Comparison of ENCODE assay signal across 8 mouse cellular contexts in genomic region chr19:47291307-47292080, GRCm38 (mm10).
DNase-seq lines count a peak whose midpoint lies in the region; ATAC-seq and TF ChIP-seq lines count a peak whose summit lies in the region.

No protein-coding gene starts in this region.

- no peak overlapping the region for H3K4me3 ChIP-seq in heart, adult 2 months
- H3K4me3 ChIP-seq in embryonic facial prominence, embryonic 10.5 days = peak overlapping the region; percentile 16
- no peak overlapping the region for H3K4me3 ChIP-seq in intestine, postnatal 0 days (ENCODE audit: low read depth, low read length)
- no peak overlapping the region for H3K4me3 ChIP-seq in midbrain, embryonic 13.5 days (replicated peaks)

- no peaks in the 10 kb centered on the region for H3K36me3 ChIP-seq in heart, adult 2 months (ENCODE audit: control insufficient read depth, insufficient read depth, low read length)
- H3K36me3 ChIP-seq in embryonic facial prominence, embryonic 10.5 days (replicated peaks) = peaks cover 56% of the 10 kb centered on the region
- no peaks in the 10 kb centered on the region; the same call in 1 of the 2 replicates for H3K36me3 ChIP-seq in intestine, postnatal 0 days (ENCODE audit: control insufficient read depth, insufficient read depth)
- no peaks in the 10 kb centered on the region for H3K36me3 ChIP-seq in midbrain, embryonic 13.5 days

- H3K9me3 ChIP-seq in embryonic facial prominence, embryonic 10.5 days = no peaks in the 10 kb centered on the region
- H3K9me3 ChIP-seq in intestine, postnatal 0 days (ENCODE audit: control insufficient read depth) = no peaks in the 10 kb centered on the region
- H3K9me3 ChIP-seq in midbrain, embryonic 13.5 days = no peaks in the 10 kb centered on the region

- no peaks in the 10 kb centered on the region for H3K27me3 ChIP-seq in heart, adult 2 months (ENCODE audit: control insufficient read depth, insufficient read depth, low read length)
- H3K27me3 ChIP-seq in embryonic facial prominence, embryonic 10.5 days (replicated peaks; ENCODE audit: low read depth, poor library complexity, severe bottlenecking) = no peaks in the 10 kb centered on the region
- H3K27me3 ChIP-seq in intestine, postnatal 0 days (replicated peaks; ENCODE audit: control insufficient read depth, insufficient read depth, low read length) = no peaks in the 10 kb centered on the region
- H3K27me3 ChIP-seq in midbrain, embryonic 13.5 days = no peaks in the 10 kb centered on the region

- intact Hi-C loops in heart, adult 2 months (cut with DNase I) = no loop called here
- intact Hi-C loops in heart, postnatal 25 days (cut with DNase I) = no loop called here

- H3K4me2 ChIP-seq in intestine, postnatal 0 days (replicated peaks; ENCODE audit: low read depth) = no peak overlapping the region
- H3K4me2 ChIP-seq in midbrain, embryonic 13.5 days (replicated peaks) = no peak overlapping the region

- H3K79me2 ChIP-seq in heart, adult 2 months (replicated peaks; ENCODE audit: control insufficient read depth, insufficient read depth, low read length) = no peaks in the 10 kb centered on the region

- peak overlapping the region; percentile 22 for H3K27ac ChIP-seq in heart, adult 2 months
- peak overlapping the region; percentile 74 for H3K27ac ChIP-seq in embryonic facial prominence, embryonic 10.5 days (replicated peaks)
- 0 out of 2 replicates have a peak overlapping the region, but pooled peaks have one; percentile 22 for H3K27ac ChIP-seq in intestine, postnatal 0 days (ENCODE audit: low read depth, low read length)
- H3K27ac ChIP-seq in midbrain, embryonic 13.5 days = 0 out of 2 replicates have a peak overlapping the region, but pooled peaks have one; percentile 8

- H3K4me1 ChIP-seq in heart, adult 2 months (ENCODE audit: control insufficient read depth, insufficient read depth, low read length) = peaks cover 18% of the 10 kb centered on the region
- peaks cover 75% of the 10 kb centered on the region for H3K4me1 ChIP-seq in embryonic facial prominence, embryonic 10.5 days
- H3K4me1 ChIP-seq in intestine, postnatal 0 days (replicated peaks; ENCODE audit: control insufficient read depth, insufficient read depth, low read length) = no peaks in the 10 kb centered on the region
- peaks cover 25% of the 10 kb centered on the region for H3K4me1 ChIP-seq in midbrain, embryonic 13.5 days (replicated peaks)

- no peak for TF ChIP-seq EP300 in heart, adult 2 months (IDR thresholded peaks at IDR 0.05; ENCODE audit: insufficient read depth, low read depth, low read length)

- H3K9ac ChIP-seq in heart, adult 2 months (ENCODE audit: low read depth, low read length) = no peak overlapping the region
- H3K9ac ChIP-seq in intestine, postnatal 0 days (ENCODE audit: low read depth, low read length) = no peak overlapping the region
- no peak overlapping the region for H3K9ac ChIP-seq in midbrain, embryonic 13.5 days (replicated peaks)

- no peak for DNase-seq in heart, adult 2 months
- no peak for DNase-seq in heart, postnatal 25 days (ENCODE audit: low spot score)
- DNase-seq in embryonic facial prominence, embryonic 10.5 days (ENCODE audit: low spot score) = peak; percentile 70
- DNase-seq in ovary, adult 18-20 months (ENCODE audit: low spot score) = no peak
- DNase-seq in left cerebral cortex, adult 8-10 months (ENCODE audit: low spot score in 2 of 2) = no peak

- TF ChIP-seq CTCF in heart, adult 2 months (IDR thresholded peaks at IDR 0.05) = no peak
- no peak for TF ChIP-seq CTCF in intestine, postnatal 0 days (IDR thresholded peaks at IDR 0.05; ENCODE audit: low read depth)

- no peak for TF ChIP-seq POLR2A in heart, adult 2 months (IDR thresholded peaks at IDR 0.05; ENCODE audit: insufficient read depth, low read depth, low read length)

- WGBS in heart, adult 2 months = 56% methylated on average over 7 of the region's 7 CpGs
- WGBS in embryonic facial prominence, embryonic 10.5 days = 21% methylated on average over 7 of the region's 7 CpGs
- 63% methylated on average over 7 of the region's 7 CpGs for WGBS in intestine, postnatal 0 days
- 28% methylated on average over 7 of the region's 7 CpGs for WGBS in midbrain, embryonic 13.5 days

- no peak; the same call in 1 of the 2 replicates for ATAC-seq in intestine, postnatal 0 days
- peak; percentile 56; the same call in 1 of the 2 replicates for ATAC-seq in midbrain, embryonic 13.5 days
- ATAC-seq in granulocyte monocyte progenitor cell, adult 5-6 weeks (replicated peaks; ENCODE audit: poor library complexity, severe bottlenecking) = no peak

Comparison
In these comparisons a context has a peak if more than half of its experiments do, and no peak if none do; other contexts are left out.
1. H3K27ac ChIP-seq: peak in every context shown above with its lines; median percentile 74 in embryonic facial prominence, embryonic 10.5 days; 22 in heart, adult 2 months; 22 in intestine, postnatal 0 days; 8 in midbrain, embryonic 13.5 days.